Mouse (Mus musculus) ES-Bruce4 (cell line): ENCODE data around the gene Gm42420. TPM values are rescaled to one million over a fixed set of nuclear protein-coding genes. Genes with fewer than 3 reads are reported as not detected.

Experiments
- H3K27ac ChIP-seq: 2 replicates; pipeline ENCODE4 v1.5.1; 2012; ENCODE audit warnings: low read length, inconsistent platforms; ENCODE audit not compliant: insufficient read depth
- H3K27me3 ChIP-seq: 2 replicates; pipeline ENCODE4 v1.6.1; 2012; ENCODE audit warnings: mild to moderate bottlenecking, low read length, inconsistent platforms; ENCODE audit not compliant: control insufficient read depth, poor library complexity, insufficient read depth, severe bottlenecking
- H3K36me3 ChIP-seq: 2 replicates; pipeline ENCODE4 v1.6.1; 2012; ENCODE audit warnings: inconsistent platforms, mild to moderate bottlenecking, low read length, moderate library complexity; ENCODE audit not compliant: control insufficient read depth, poor library complexity, insufficient read depth, severe bottlenecking
- H3K4me1 ChIP-seq: one replicate; pipeline ENCODE4 v1.8.1; 2011; ENCODE audit warnings: low read length; ENCODE audit not compliant: control insufficient read depth, insufficient read depth
- H3K4me3 ChIP-seq: 2 replicates; pipeline ENCODE4 v1.5.1; 2011; ENCODE audit warnings: low read depth, mild to moderate bottlenecking, low read length
- H3K9ac ChIP-seq: 2 replicates; pipeline ENCODE4 v1.6.1; 2012; ENCODE audit warnings: low read depth, mild to moderate bottlenecking, inconsistent platforms; ENCODE audit not compliant: poor library complexity, severe bottlenecking
- H3K9me3 ChIP-seq: replicated peaks from 2 replicates; pipeline ENCODE4 v1.6.1; 2012; ENCODE audit warnings: mild to moderate bottlenecking, low read length, inconsistent platforms; ENCODE audit not compliant: control insufficient read depth, poor library complexity, insufficient read depth, severe bottlenecking
- CTCF ChIP-seq: IDR thresholded peaks from one replicate; pipeline ENCODE4 v1.8.1; 2011; ENCODE audit warnings: low read depth, low read length
- EP300 ChIP-seq: IDR thresholded peaks from 2 replicates; pipeline ENCODE4 v1.6.1; 2011; ENCODE audit warnings: low read depth, low read length; ENCODE audit not compliant: insufficient read depth
- POLR2A ChIP-seq: IDR thresholded peaks from one replicate; pipeline ENCODE4 v1.8.1; 2011; ENCODE audit warnings: low read length; ENCODE audit not compliant: insufficient read depth
- polyA plus RNA-seq: library from polyadenylated mRNA; stranded (reverse); fragments of >200 nt; gene quantifications from 2 replicates; pipeline ENCODE4 v1.2.4, GENCODE M21; 2011; ENCODE audit warnings: low read depth; ENCODE audit not compliant: missing spikeins, insufficient read depth, insufficient read length

The Gm42420 gene
- polyA plus RNA-seq, 1 experiment, result not detected

- Histone ChIP-seq H3K9me3 (no peaks in the 10 kb centered on the region), H3K4me3 (peak overlapping the region; percentile 5; the same call in 1 of the 2 replicates), H3K9ac (no peak overlapping the region), H3K4me1 (no peaks in the 10 kb centered on the region), H3K36me3 (no peaks in the 10 kb centered on the region), H3K27ac (no peak overlapping the region), H3K27me3 (no peaks in the 10 kb centered on the region)
- TF ChIP-seq CTCF, result peak; percentile 10
- TF ChIP-seq POLR2A, result no peak
These were observed 23.2 kb upstream of the Gm42420 start for GRCm38 (mm10) chr6:39562166-39563015.

DNA sequence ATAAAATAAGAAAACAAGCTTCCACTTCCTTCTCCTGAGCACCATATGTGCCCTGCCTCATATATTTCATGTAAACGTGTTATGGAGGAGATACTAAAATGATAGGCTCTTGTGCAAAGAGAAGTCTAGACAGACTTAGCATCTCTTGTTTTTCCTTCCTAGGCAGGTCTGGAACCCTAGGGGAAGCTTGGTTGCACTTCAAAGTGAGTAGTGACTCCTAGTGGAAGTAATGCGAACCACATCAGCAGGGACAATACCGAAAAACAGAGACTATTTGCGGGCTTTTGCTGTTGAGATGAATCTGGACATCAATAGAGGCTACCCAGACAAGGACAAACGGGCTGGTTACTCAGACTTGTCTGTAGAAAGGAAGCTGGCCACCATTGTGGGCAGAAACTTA is 18.0 kb upstream of the Gm42420 start:
- Histone ChIP-seq H3K27ac (no peak overlapping the region), H3K9ac (no peak overlapping the region), H3K4me1 (no peaks in the 10 kb centered on the region), H3K4me3 (no peak overlapping the region), H3K27me3 (no peaks in the 10 kb centered on the region), H3K36me3 (no peaks in the 10 kb centered on the region), H3K9me3 (no peaks in the 10 kb centered on the region)
- TF ChIP-seq POLR2A (no peak), EP300 (no peak), CTCF (no peak)

- TF ChIP-seq CTCF, result no peak
- TF ChIP-seq EP300, result no peak
- TF ChIP-seq POLR2A, result no peak
- no peak overlapping the region for H3K4me3 ChIP-seq
- H3K4me1 ChIP-seq, result no peaks in the 10 kb centered on the region
- no peak overlapping the region for H3K27ac ChIP-seq
- no peaks in the 10 kb centered on the region for H3K27me3 ChIP-seq
- H3K36me3 ChIP-seq, result no peaks in the 10 kb centered on the region
- no peaks in the 10 kb centered on the region for H3K9me3 ChIP-seq
- H3K9ac ChIP-seq, result no peak overlapping the region
These were observed 15.1 kb upstream of the Gm42420 start for GRCm38 (mm10) chr6:39570426-39570825.

DNA sequence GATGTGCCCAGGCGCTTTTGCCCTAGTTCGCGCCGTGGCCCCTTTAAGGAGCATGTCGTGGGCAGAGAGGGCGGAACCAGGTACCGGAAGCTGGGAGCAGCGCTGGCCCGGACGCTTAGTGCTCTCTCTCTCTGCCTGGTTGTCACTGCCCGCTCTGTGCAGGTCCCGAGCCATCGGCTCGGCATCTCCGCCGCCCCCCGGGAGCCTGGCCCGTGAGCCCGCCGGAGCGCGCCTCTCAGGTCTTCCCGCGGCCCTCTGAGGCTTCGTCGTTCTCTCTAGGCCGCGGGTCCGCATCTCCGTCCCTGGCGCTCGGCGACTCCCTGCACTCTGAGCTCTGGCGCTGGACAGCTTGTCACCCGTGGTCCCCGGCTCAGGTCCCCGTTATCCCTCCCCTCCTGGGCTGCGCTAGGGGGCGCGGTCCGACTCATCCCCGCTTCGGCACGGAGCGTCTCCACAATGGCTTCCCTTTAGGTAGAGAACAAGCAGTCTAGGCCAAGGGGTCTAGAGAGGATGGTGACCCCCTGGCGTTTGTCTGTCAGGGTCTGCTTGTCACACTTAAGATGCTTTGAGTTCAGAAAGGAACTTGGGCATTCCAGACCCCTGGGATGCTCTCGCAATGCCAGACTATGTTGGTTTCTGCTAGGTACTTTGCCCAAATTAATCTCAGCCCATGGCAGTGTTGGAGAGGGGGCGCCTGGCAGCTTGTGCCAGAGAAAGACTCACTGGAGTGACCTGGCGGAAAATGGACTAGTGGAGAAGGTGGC is 11.6 kb upstream of the Gm42420 start, which contains the start of gene Adck2:
TSS of gene Adck2 (plus strand) at position 83 of the 764 bp plus-strand sequence.
- TF ChIP-seq POLR2A (no peak), CTCF (peak; percentile 58), EP300 (0 out of 2 replicates have a peak, but pooled peaks have one; percentile 9)
- Histone ChIP-seq H3K9me3 (no peaks in the 10 kb centered on the region), H3K4me1 (no peaks in the 10 kb centered on the region), H3K4me3 (peak within 1 kb of the TSS; percentile 76), H3K27me3 (no peaks in the 10 kb centered on the region), H3K27ac (peak within 1 kb of the TSS; percentile 8; the same call in 1 of the 2 replicates), H3K9ac (peak within 1 kb of the TSS; percentile 54), H3K36me3 (no peaks in the 10 kb centered on the region)

- TF ChIP-seq EP300 (no peak), POLR2A (no peak), CTCF (no peak)
- peak overlapping the region; percentile 76 for H3K4me3 ChIP-seq
- H3K4me1 ChIP-seq, result no peaks in the 10 kb centered on the region
- H3K9me3 ChIP-seq, result no peaks in the 10 kb centered on the region
- 0 out of 2 replicates have a peak, but pooled peaks cover under 1% of the 10 kb centered on the region for H3K36me3 ChIP-seq
- no peaks in the 10 kb centered on the region for H3K27me3 ChIP-seq
- H3K27ac ChIP-seq, result no peak overlapping the region
- peak overlapping the region; percentile 54; the same call in 1 of the 2 replicates for H3K9ac ChIP-seq
These were observed 11.0 kb upstream of the Gm42420 start for GRCm38 (mm10) chr6:39574555-39574869.

GRCm38 (mm10) chr6:39574951-39575350 is 10.6 kb upstream of the Gm42420 start:
- no peak overlapping the region for H3K4me3 ChIP-seq
- H3K4me1 ChIP-seq, result no peaks in the 10 kb centered on the region
- peak overlapping the region; percentile 54; the same call in 1 of the 2 replicates for H3K9ac ChIP-seq
- no peak overlapping the region for H3K27ac ChIP-seq
- TF ChIP-seq POLR2A (no peak), CTCF (no peak), EP300 (no peak)
- no peaks in the 10 kb centered on the region for H3K9me3 ChIP-seq
- H3K27me3 ChIP-seq, result no peaks in the 10 kb centered on the region
- H3K36me3 ChIP-seq, result 0 out of 2 replicates have a peak, but pooled peaks cover 2% of the 10 kb centered on the region
